Mouse (Mus musculus) heart, embryonic 10.5 days (tissue): ENCODE results near the gene Ifitm3. TPM values are rescaled to one million over a fixed set of nuclear protein-coding genes. Genes with fewer than 3 reads are reported as not detected.

Source experiments
- DNase-seq: peaks from one replicate; pipeline ENCODE4 v3.0.0-alpha.2; 2017; ENCODE audit warnings: low spot score
- H3K27ac ChIP-seq: fragments of 300-500 bp; sonication (generic); 2 replicates; pipeline ENCODE4 v1.5.1; 2016; ENCODE audit warnings: mild to moderate bottlenecking
- H3K27me3 ChIP-seq: fragments of 300-500 bp; sonication (generic); 2 replicates; pipeline ENCODE4 v1.6.1; 2016; ENCODE audit warnings: mild to moderate bottlenecking; ENCODE audit not compliant: poor library complexity, insufficient read depth, severe bottlenecking
- H3K36me3 ChIP-seq: fragments of 300-500 bp; sonication (generic); 2 replicates; pipeline ENCODE4 v1.6.1; 2016; ENCODE audit warnings: mild to moderate bottlenecking, moderate library complexity
- H3K4me1 ChIP-seq: fragments of 300-500 bp; sonication (generic); 2 replicates; pipeline ENCODE4 v1.6.1; 2016; ENCODE audit warnings: mild to moderate bottlenecking
- H3K4me3 ChIP-seq: fragments of 300-500 bp; sonication (generic); 2 replicates; pipeline ENCODE4 v1.5.1; 2016; ENCODE audit warnings: mild to moderate bottlenecking, moderate library complexity
- H3K9me3 ChIP-seq: fragments of 300-500 bp; sonication (generic); 2 replicates; pipeline ENCODE4 v1.6.1; 2016; ENCODE audit warnings: mild to moderate bottlenecking, moderate library complexity
- WGBS: fragments of 180-500 bp; shearing (Covaris S2); methylation state at CpG from one replicate; pipeline ENCODE4 v1.1.7; 2016; 5-methylcytosine and 5-hydroxymethylcytosine counted together
- polyA plus RNA-seq: library from polyadenylated mRNA; unstranded; fragments of >200 nt; fragmentation: Nextera tagmentation; extraction: Ambion mirVana; gene quantifications from 2 replicates; pipeline ENCODE4 v1.2.1, GENCODE M21; 2016

Gene Ifitm3
- polyA plus RNA-seq, 1 experiment from 2014 or later = 32.7 TPM

GRCm38 (mm10) chr7:141006914-141007313, 3.7 kb downstream of the Ifitm3 start:
- Histone ChIP-seq H3K36me3 (no peaks in the 10 kb centered on the region), H3K4me3 (no peak overlapping the region), H3K4me1 (peaks cover 22% of the 10 kb centered on the region), H3K27me3 (peaks cover 22% of the 10 kb centered on the region), H3K9me3 (no peaks in the 10 kb centered on the region), H3K27ac (no peak overlapping the region)
- no peak for DNase-seq
- 81% methylated on average over 5 of the region's 5 CpGs for whole genome bisulfite sequencing

- Histone ChIP-seq H3K4me3 (no peak overlapping the region), H3K9me3 (no peaks in the 10 kb centered on the region), H3K27me3 (peaks cover 22% of the 10 kb centered on the region), H3K4me1 (peaks cover 22% of the 10 kb centered on the region), H3K36me3 (no peaks in the 10 kb centered on the region), H3K27ac (no peak overlapping the region)
- no peak for DNase-seq
- 86% methylated on average over 6 of the region's 6 CpGs for WGBS
Observed at GRCm38 (mm10) chr7:141006446-141006845, 4.1 kb downstream of the Ifitm3 start.

GRCm38 (mm10) chr7:141003248-141004010, 7.1 kb downstream of the Ifitm3 start:
- H3K36me3 ChIP-seq = no peaks in the 10 kb centered on the region
- WGBS = 58% methylated on average over 5 of the region's 5 CpGs

GRCm38 (mm10) chr7:141000881-141001708, 9.5 kb downstream of the Ifitm3 start:
- Histone ChIP-seq H3K9me3 (no peaks in the 10 kb centered on the region), H3K27ac (no peak overlapping the region), H3K27me3 (no peaks in the 10 kb centered on the region), H3K36me3 (no peaks in the 10 kb centered on the region), H3K4me1 (no peaks in the 10 kb centered on the region), H3K4me3 (no peak overlapping the region)
- DNase-seq = no peak
- 76% methylated on average over 15 of the region's 15 CpGs for WGBS

More at GRCm38 (mm10) chr7:141003248-141004010, 7.1 kb downstream of the Ifitm3 start:
- peaks cover 7% of the 10 kb centered on the region for H3K27me3 ChIP-seq
- DNase-seq = no peak
- no peak overlapping the region for H3K27ac ChIP-seq
- no peaks in the 10 kb centered on the region for H3K9me3 ChIP-seq
- peaks cover 2% of the 10 kb centered on the region for H3K4me1 ChIP-seq
- no peak overlapping the region for H3K4me3 ChIP-seq

GRCm38 (mm10) chr7:140998853-140999700, 11.5 kb downstream of the Ifitm3 start:
- no peaks in the 10 kb centered on the region for H3K27me3 ChIP-seq
- WGBS = 88% methylated on average over 11 of the region's 11 CpGs
- DNase-seq = no peak

GRCm38 (mm10) chr7:140997817-140998216, 12.8 kb downstream of the Ifitm3 start:
- Histone ChIP-seq H3K4me3 (no peak overlapping the region), H3K27me3 (no peaks in the 10 kb centered on the region)
- 61% methylated on average over 1 of the region's 1 CpGs for WGBS

More at GRCm38 (mm10) chr7:140998853-140999700, 11.5 kb downstream of the Ifitm3 start:
- H3K4me3 ChIP-seq = no peak overlapping the region
- no peaks in the 10 kb centered on the region for H3K9me3 ChIP-seq
- no peak overlapping the region for H3K27ac ChIP-seq
- no peaks in the 10 kb centered on the region for H3K4me1 ChIP-seq
- H3K36me3 ChIP-seq = no peaks in the 10 kb centered on the region

GRCm38 (mm10) chr7:140991117-140991689, 19.4 kb downstream of the Ifitm3 start:
- Histone ChIP-seq H3K4me3 (no peak overlapping the region), H3K27ac (no peak overlapping the region), H3K36me3 (no peaks in the 10 kb centered on the region), H3K9me3 (no peaks in the 10 kb centered on the region), H3K27me3 (peaks cover 16% of the 10 kb centered on the region; the same call in 1 of the 2 replicates), H3K4me1 (peaks cover 3% of the 10 kb centered on the region; the same call in 1 of the 2 replicates)
- 71% methylated on average over 14 of the region's 14 CpGs for WGBS
- DNase-seq = no peak

More at GRCm38 (mm10) chr7:140997817-140998216, 12.8 kb downstream of the Ifitm3 start:
- Histone ChIP-seq H3K36me3 (no peaks in the 10 kb centered on the region), H3K9me3 (no peaks in the 10 kb centered on the region), H3K4me1 (no peaks in the 10 kb centered on the region), H3K27ac (no peak overlapping the region)
- no peak for DNase-seq

- no peak overlapping the region for H3K4me3 ChIP-seq
- whole genome bisulfite sequencing = 62% methylated on average over 5 of the region's 5 CpGs
- no peak for DNase-seq
- peaks cover 3% of the 10 kb centered on the region; the same call in 1 of the 2 replicates for H3K4me1 ChIP-seq
- no peak overlapping the region for H3K27ac ChIP-seq
- no peaks in the 10 kb centered on the region for H3K36me3 ChIP-seq
- peaks cover 16% of the 10 kb centered on the region; the same call in 1 of the 2 replicates for H3K27me3 ChIP-seq
- no peaks in the 10 kb centered on the region for H3K9me3 ChIP-seq
Observed at GRCm38 (mm10) chr7:140990622-140991021, 19.9 kb downstream of the Ifitm3 start.

- Histone ChIP-seq H3K4me3 (no peak overlapping the region), H3K27ac (no peak overlapping the region)
- WGBS = 54% methylated on average over 6 of the region's 6 CpGs
Observed at GRCm38 (mm10) chr7:140990185-140990584, 20.4 kb downstream of the Ifitm3 start.

GRCm38 (mm10) chr7:140989022-140989421, 21.5 kb downstream of the Ifitm3 start:
- peaks cover 3% of the 10 kb centered on the region; the same call in 1 of the 2 replicates for H3K4me1 ChIP-seq
- H3K4me3 ChIP-seq = no peak overlapping the region
- 80% methylated on average over 4 of the region's 4 CpGs for WGBS
- no peaks in the 10 kb centered on the region for H3K9me3 ChIP-seq
- no peaks in the 10 kb centered on the region for H3K36me3 ChIP-seq
- no peak for DNase-seq
- H3K27ac ChIP-seq = no peak overlapping the region
- peaks cover 17% of the 10 kb centered on the region; the same call in 1 of the 2 replicates for H3K27me3 ChIP-seq

More at GRCm38 (mm10) chr7:140990185-140990584, 20.4 kb downstream of the Ifitm3 start:
- H3K4me1 ChIP-seq = peaks cover 3% of the 10 kb centered on the region; the same call in 1 of the 2 replicates
- H3K27me3 ChIP-seq = peaks cover 16% of the 10 kb centered on the region; the same call in 1 of the 2 replicates
- DNase-seq = no peak
- H3K36me3 ChIP-seq = no peaks in the 10 kb centered on the region
- H3K9me3 ChIP-seq = no peaks in the 10 kb centered on the region

GRCm38 (mm10) chr7:140987182-140988138, 23.1 kb downstream of the Ifitm3 start:
- peaks cover 3% of the 10 kb centered on the region; the same call in 1 of the 2 replicates for H3K4me1 ChIP-seq
- peaks cover 25% of the 10 kb centered on the region; the same call in 1 of the 2 replicates for H3K27me3 ChIP-seq
- H3K36me3 ChIP-seq = no peaks in the 10 kb centered on the region
- no peaks in the 10 kb centered on the region for H3K9me3 ChIP-seq
- no peak overlapping the region for H3K4me3 ChIP-seq
- whole genome bisulfite sequencing = 80% methylated on average over 17 of the region's 17 CpGs
- DNase-seq = no peak
- no peak overlapping the region for H3K27ac ChIP-seq
